Mouse (Mus musculus): ENCODE results near the gene Kif21b. TPM values are rescaled to one million over a fixed set of nuclear protein-coding genes. Genes with fewer than 3 reads are reported as not detected.

Gene Kif21b
- polyA plus RNA-seq, 1 experiment = 31.1 TPM

GRCm38 (mm10) chr1:136137071-136137531 is 5.9 kb downstream of the Kif21b start:
- no peak for TF ChIP-seq GATA1 (IDR thresholded peaks at IDR 0.05; ENCODE audit: low read length)

- no peak for TF ChIP-seq GATA1 (IDR thresholded peaks at IDR 0.05; ENCODE audit: low read length)
These were observed 6.4 kb downstream of the Kif21b start for GRCm38 (mm10) chr1:136137575-136137974.

GRCm38 (mm10) chr1:136138191-136138830 is 7.1 kb downstream of the Kif21b start:
- TF ChIP-seq GATA1 (IDR thresholded peaks at IDR 0.05; ENCODE audit: low read length) = no peak

- no peak for TF ChIP-seq GATA1 (IDR thresholded peaks at IDR 0.05; ENCODE audit: low read length)
These were observed 8.9 kb downstream of the Kif21b start for GRCm38 (mm10) chr1:136139990-136140640.

- no peak for TF ChIP-seq GATA1 (IDR thresholded peaks at IDR 0.05; ENCODE audit: low read length)
These were observed 10.2 kb downstream of the Kif21b start for GRCm38 (mm10) chr1:136141176-136141950.

- no peak for TF ChIP-seq GATA1 (IDR thresholded peaks at IDR 0.05; ENCODE audit: low read length)
These were observed 11.1 kb downstream of the Kif21b start for GRCm38 (mm10) chr1:136142336-136142735.

GRCm38 (mm10) chr1:136143514-136143913 is 12.3 kb downstream of the Kif21b start:
- TF ChIP-seq GATA1 (IDR thresholded peaks at IDR 0.05; ENCODE audit: low read length) = no peak

GRCm38 (mm10) chr1:136149702-136150101 is 18.5 kb downstream of the Kif21b start:
- TF ChIP-seq GATA1 (IDR thresholded peaks at IDR 0.05; ENCODE audit: low read length) = no peak

- no peak for TF ChIP-seq GATA1 (IDR thresholded peaks at IDR 0.05; ENCODE audit: low read length)
These were observed 20.2 kb downstream of the Kif21b start for GRCm38 (mm10) chr1:136151371-136151770.

- TF ChIP-seq GATA1 (IDR thresholded peaks at IDR 0.05; ENCODE audit: low read length) = no peak
These were observed 25.1 kb downstream of the Kif21b start for GRCm38 (mm10) chr1:136156304-136156703.

GRCm38 (mm10) chr1:136156951-136157350 is 25.8 kb downstream of the Kif21b start:
- no peak for TF ChIP-seq GATA1 (IDR thresholded peaks at IDR 0.05; ENCODE audit: low read length)

GRCm38 (mm10) chr1:136159830-136160229 is 28.6 kb downstream of the Kif21b start:
- TF ChIP-seq GATA1 (IDR thresholded peaks at IDR 0.05; ENCODE audit: low read length) = no peak

GRCm38 (mm10) chr1:136160297-136160696 is 29.1 kb downstream of the Kif21b start:
- no peak for TF ChIP-seq GATA1 (IDR thresholded peaks at IDR 0.05; ENCODE audit: low read length)

- no peak for TF ChIP-seq GATA1 (IDR thresholded peaks at IDR 0.05; ENCODE audit: low read length)
These were observed 29.7 kb downstream of the Kif21b start for GRCm38 (mm10) chr1:136160930-136161329.

- no peak for TF ChIP-seq GATA1 (IDR thresholded peaks at IDR 0.05; ENCODE audit: low read length)
These were observed 30.2 kb downstream of the Kif21b start for GRCm38 (mm10) chr1:136161333-136161921.

GRCm38 (mm10) chr1:136165436-136165835 is 34.2 kb downstream of the Kif21b start:
- TF ChIP-seq GATA1 (IDR thresholded peaks at IDR 0.05; ENCODE audit: low read length) = no peak
